Mouse (Mus musculus) heart, embryonic 14.5 days (tissue): ENCODE results near the gene Ccnd3. TPM values are rescaled to one million over a fixed set of nuclear protein-coding genes. Genes with fewer than 3 reads are reported as not detected.

ENCODE experiments used
- ATAC-seq: fragments of 200-750 bp; cut with Nextera tagmentation; 2 replicates; pipeline ENCODE4 v1.8.0; 2017; ENCODE audit warnings: low read depth, moderate TSS enrichment; ENCODE audit not compliant: insufficient number of reproducible peaks, insufficient read depth, low FRiP score
- H3K27ac ChIP-seq, 2 experiments: fragments of 200-500 bp in 1 of 2; fragments of 300-500 bp in 1 of 2; sonication (generic) in 1 of 2; replicated peaks in 1 of 2; 2 replicates each; pipeline ENCODE4 v1.5.1; 2012 to 2014; ENCODE audit warnings: low read depth in 2 of 2, low read length in 2 of 2, control low read depth in 1 of 2, mild to moderate bottlenecking in 1 of 2, mixed read lengths in 1 of 2; ENCODE audit not compliant: control insufficient read depth in 1 of 2, insufficient read depth in 1 of 2
- H3K27me3 ChIP-seq: fragments of 300-500 bp; sonication (generic); 2 replicates; pipeline ENCODE4 v1.6.1; 2014; ENCODE audit warnings: mild to moderate bottlenecking, low read length, control low read depth; ENCODE audit not compliant: control insufficient read depth, insufficient read depth
- H3K36me3 ChIP-seq: fragments of 300-500 bp; sonication (generic); 2 replicates; pipeline ENCODE4 v1.6.1; 2014; ENCODE audit warnings: mild to moderate bottlenecking, control low read depth, low read length, mixed read lengths; ENCODE audit not compliant: control insufficient read depth, insufficient read depth
- H3K4me1 ChIP-seq, 2 experiments: fragments of 200-500 bp in 1 of 2; fragments of 300-500 bp in 1 of 2; sonication (generic) in 1 of 2; 2 replicates each; pipeline ENCODE4 v1.6.1; 2012 to 2014; ENCODE audit warnings: low read length in 2 of 2, control low read depth in 1 of 2, mixed read lengths in 1 of 2; ENCODE audit not compliant: control insufficient read depth in 2 of 2, insufficient read depth in 2 of 2
- H3K4me2 ChIP-seq: fragments of 300-500 bp; sonication (generic); 2 replicates; pipeline ENCODE4 v1.6.1; 2014; ENCODE audit warnings: mild to moderate bottlenecking, low read length
- H3K4me3 ChIP-seq, 2 experiments: fragments of 200-500 bp in 1 of 2; fragments of 300-500 bp in 1 of 2; sonication (generic) in 1 of 2; 2 replicates each; pipeline ENCODE4 v1.5.1; 2012 to 2014; ENCODE audit warnings: low read length in 2 of 2, mild to moderate bottlenecking in 2 of 2, control low read depth in 1 of 2, low read depth in 1 of 2, moderate library complexity in 1 of 2; ENCODE audit not compliant: control insufficient read depth in 1 of 2, insufficient read depth in 1 of 2
- H3K9ac ChIP-seq: fragments of 300-500 bp; sonication (generic); 2 replicates; pipeline ENCODE4 v1.6.1; 2014; ENCODE audit warnings: mild to moderate bottlenecking, low read length
- H3K9me3 ChIP-seq: fragments of 300-500 bp; sonication (generic); 2 replicates; pipeline ENCODE4 v1.6.1; 2016; ENCODE audit warnings: low read length, control low read depth; ENCODE audit not compliant: control insufficient read depth
- WGBS: fragments of 180-500 bp; shearing (Covaris S2); extraction: QIAGEN DNeasy Blood & Tissue Kit; methylation state at CpG from one replicate; pipeline ENCODE4 v1.1.7; 2014; 5-methylcytosine and 5-hydroxymethylcytosine counted together
- polyA plus RNA-seq: library from polyadenylated mRNA; unstranded; fragments of >200 nt; fragmentation: Nextera tagmentation; extraction: Ambion mirVana; gene quantifications from 2 replicates; pipeline ENCODE4 v1.2.1, GENCODE M21; 2014

Ccnd3 gene
- polyA plus RNA-seq, 1 experiment from 2014 or later = 469 TPM

DNA sequence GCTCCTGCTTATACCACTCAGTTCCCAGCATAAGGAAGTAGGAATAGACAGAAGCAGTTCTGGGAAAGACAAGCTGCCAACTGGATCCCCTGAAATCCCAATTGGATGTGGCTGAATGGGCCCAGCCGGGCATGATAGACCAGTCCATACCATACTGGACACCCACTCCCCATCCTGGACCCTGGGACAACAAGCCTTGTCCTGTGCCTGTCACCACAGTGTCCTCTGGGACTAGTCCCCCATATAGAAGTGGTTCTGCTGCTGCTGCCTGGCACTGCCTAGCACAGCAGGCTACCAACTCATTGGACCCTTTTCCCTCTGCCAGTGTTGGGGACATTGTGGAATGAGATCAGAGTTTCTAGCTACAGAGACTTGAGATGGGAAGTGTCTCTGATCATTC lies 1.2 kb downstream of the Ccnd3 start:
- H3K9me3 ChIP-seq = no peaks in the 10 kb centered on the region
- H3K4me3 ChIP-seq = no peak overlapping the region
- no peaks in the 10 kb centered on the region for H3K27me3 ChIP-seq
- H3K9ac ChIP-seq = no peak overlapping the region
- H3K4me1 ChIP-seq = peaks cover 26 to 37% of the 10 kb centered on the region in 2 experiments
- ATAC-seq = no peak
- peak overlapping the region; percentile 89 for H3K4me2 ChIP-seq
- H3K27ac ChIP-seq = no peak overlapping the region
- H3K36me3 ChIP-seq = peaks cover under 1% of the 10 kb centered on the region; the same call in 1 of the 2 replicates
- WGBS = 93% methylated on average over 1 of the region's 1 CpGs

GRCm38 (mm10) chr17:47506697-47507096 lies 1.8 kb downstream of the Ccnd3 start:
- no peak overlapping the region for H3K27ac ChIP-seq
- no peak overlapping the region for H3K4me3 ChIP-seq
- WGBS = 80% methylated on average over 4 of the region's 4 CpGs
- H3K4me1 ChIP-seq = peaks cover 27 to 35% of the 10 kb centered on the region in 2 experiments
- H3K9me3 ChIP-seq = no peaks in the 10 kb centered on the region
- no peaks in the 10 kb centered on the region for H3K27me3 ChIP-seq
- H3K36me3 ChIP-seq = no peaks in the 10 kb centered on the region
- ATAC-seq = no peak
- H3K4me2 ChIP-seq = no peak overlapping the region
- no peak overlapping the region for H3K9ac ChIP-seq

DNA sequence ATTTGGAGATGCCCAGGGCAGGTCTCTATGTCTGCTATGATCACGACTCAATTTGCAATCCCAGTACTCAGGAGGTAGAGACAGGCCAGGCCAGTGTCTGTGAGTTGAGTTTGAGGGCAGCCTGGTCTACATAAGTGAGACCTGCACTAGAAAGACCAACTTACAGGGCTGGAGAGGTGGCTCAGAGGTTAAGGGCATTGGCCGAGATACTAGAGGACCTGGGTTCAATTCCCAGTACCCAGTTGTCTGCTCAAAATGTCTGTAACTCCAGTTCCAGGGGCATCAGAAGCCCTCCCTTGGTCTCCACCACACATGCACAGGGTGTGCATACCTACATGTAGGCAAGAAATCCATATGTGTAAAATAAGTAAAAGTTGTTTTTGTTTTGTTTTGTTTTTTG lies 2.7 kb downstream of the Ccnd3 start:
- H3K9ac ChIP-seq = peak overlapping the region; percentile 60; the same call in 1 of the 2 replicates
- H3K4me2 ChIP-seq = peak overlapping the region; percentile 63
- H3K9me3 ChIP-seq = no peaks in the 10 kb centered on the region
- peaks cover 30 to 36% of the 10 kb centered on the region in 2 experiments for H3K4me1 ChIP-seq
- H3K4me3 ChIP-seq = no peak overlapping the region
- no peak for ATAC-seq
- no peaks in the 10 kb centered on the region for H3K36me3 ChIP-seq
- H3K27me3 ChIP-seq = no peaks in the 10 kb centered on the region
- 84% methylated on average over 2 of the region's 2 CpGs for WGBS
- H3K27ac ChIP-seq = peak overlapping the region; percentile 88 to 92

DNA sequence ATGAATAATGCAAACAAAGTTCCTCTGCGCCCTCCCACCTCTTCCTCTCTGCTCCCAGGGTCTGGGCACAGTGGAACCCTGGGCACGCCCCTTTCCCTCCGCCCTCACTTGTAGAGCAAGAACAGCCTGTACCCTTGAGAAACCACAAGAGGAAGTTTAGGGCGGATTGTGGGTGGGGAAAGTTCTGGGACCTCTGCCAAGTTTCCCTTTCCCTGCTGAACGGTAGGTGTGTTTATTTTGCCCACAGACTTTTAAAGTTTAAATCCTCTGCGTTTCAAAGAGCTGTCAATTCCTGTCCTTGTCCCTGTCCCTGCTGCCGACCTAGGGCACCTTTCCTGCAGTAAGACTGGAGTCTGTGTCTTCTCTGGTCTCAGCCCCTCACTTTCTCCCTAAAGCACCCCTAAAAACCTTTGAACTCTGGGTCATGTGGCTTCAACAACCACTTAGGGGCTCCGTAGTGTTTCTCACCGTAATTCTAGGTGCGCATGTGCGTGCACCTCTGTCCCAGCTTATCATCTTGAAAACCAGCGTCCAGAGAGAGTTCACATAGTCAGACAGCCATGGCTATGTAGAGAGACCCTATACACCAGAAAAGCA lies 3.3 kb downstream of the Ccnd3 start:
- Histone ChIP-seq H3K27ac (peak overlapping the region; percentile 88 to 92), H3K9me3 (no peaks in the 10 kb centered on the region), H3K4me3 (peak overlapping the region; percentile 25 to 31; a peak in 3 of 4 replicates), H3K9ac (peak overlapping the region; percentile 60), H3K36me3 (no peaks in the 10 kb centered on the region), H3K27me3 (no peaks in the 10 kb centered on the region), H3K4me2 (peak overlapping the region; percentile 63), H3K4me1 (peaks cover 32 to 40% of the 10 kb centered on the region in 2 experiments)
- ATAC-seq = peak; percentile 80
- 6% methylated on average over 12 of the region's 12 CpGs for WGBS

GRCm38 (mm10) chr17:47509031-47509705 lies 4.3 kb downstream of the Ccnd3 start:
- Histone ChIP-seq H3K36me3 (no peaks in the 10 kb centered on the region), H3K4me2 (no peak overlapping the region), H3K27ac (peak overlapping the region in 1 of 2 experiments; percentile 88; a peak in 2 of 4 replicates), H3K27me3 (no peaks in the 10 kb centered on the region), H3K9me3 (no peaks in the 10 kb centered on the region), H3K9ac (no peak overlapping the region), H3K4me1 (peaks cover 39 to 47% of the 10 kb centered on the region in 2 experiments), H3K4me3 (no peak overlapping the region)
- ATAC-seq = no peak
- 62% methylated on average over 9 of the region's 9 CpGs for WGBS

- Histone ChIP-seq H3K4me2 (peak overlapping the region; percentile 65), H3K4me1 (peaks cover 26 to 44% of the 10 kb centered on the region in 2 experiments)
- peak; percentile 88 for ATAC-seq
Measured at GRCm38 (mm10) chr17:47511111-47512020, 6.5 kb downstream of the Ccnd3 start.

More at GRCm38 (mm10) chr17:47511111-47512020, 6.5 kb downstream of the Ccnd3 start:
- Histone ChIP-seq H3K9me3 (no peaks in the 10 kb centered on the region), H3K27me3 (no peaks in the 10 kb centered on the region), H3K27ac (peak overlapping the region; percentile 63 to 90), H3K9ac (peak overlapping the region; percentile 68), H3K36me3 (no peaks in the 10 kb centered on the region), H3K4me3 (peak overlapping the region; percentile 16 to 25; a peak in 3 of 4 replicates)
- 7% methylated on average over 25 of the region's 25 CpGs for WGBS
